Mouse (Mus musculus) right cerebral cortex, postnatal 10 days (tissue): ENCODE data around the gene Orm2.

Experiments
- DNase-seq, 2 experiments: peaks; one replicate each; pipeline ENCODE4 v3.0.0; 2021; ENCODE audit warnings: low spot score in 2 of 2

Orm2 gene

GRCm38 (mm10) chr4:63405683-63406082 lies 43.4 kb downstream of the Orm2 start:
- DNase-seq: no peak

GRCm38 (mm10) chr4:63408247-63408646 lies 46.0 kb downstream of the Orm2 start:
- DNase-seq: peak; percentile 75 to 77

DNA sequence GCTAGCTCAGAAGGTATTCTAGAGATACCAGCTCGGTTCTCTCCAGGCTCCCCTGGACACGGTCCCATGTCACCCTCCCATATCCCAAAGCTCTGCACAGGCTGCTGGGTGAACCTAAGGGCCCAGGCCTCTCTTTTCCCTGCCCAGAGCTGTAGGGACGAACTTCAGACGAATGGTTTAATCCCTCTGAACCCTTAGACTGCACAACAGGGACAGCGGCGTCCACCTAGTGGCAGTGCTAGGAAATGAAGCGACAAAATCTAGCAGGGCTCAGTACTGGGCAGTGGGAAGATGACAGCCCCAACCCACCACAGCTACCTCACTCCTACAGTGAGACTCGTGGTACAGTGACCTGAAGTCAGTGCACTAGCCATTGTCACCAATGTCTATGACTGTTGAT lies 46.4 kb downstream of the Orm2 start:
- peak; percentile 67 to 76 for DNase-seq

- peak in 1 of 2 experiments; percentile 56 for DNase-seq
Measured at GRCm38 (mm10) chr4:63409317-63409907, 47.2 kb downstream of the Orm2 start.

GRCm38 (mm10) chr4:63409908-63410582 lies 47.8 kb downstream of the Orm2 start:
- DNase-seq: peak; percentile 75 to 79

GRCm38 (mm10) chr4:63410583-63410934 lies 48.3 kb downstream of the Orm2 start:
- peak; percentile 96 to 97 for DNase-seq

DNA sequence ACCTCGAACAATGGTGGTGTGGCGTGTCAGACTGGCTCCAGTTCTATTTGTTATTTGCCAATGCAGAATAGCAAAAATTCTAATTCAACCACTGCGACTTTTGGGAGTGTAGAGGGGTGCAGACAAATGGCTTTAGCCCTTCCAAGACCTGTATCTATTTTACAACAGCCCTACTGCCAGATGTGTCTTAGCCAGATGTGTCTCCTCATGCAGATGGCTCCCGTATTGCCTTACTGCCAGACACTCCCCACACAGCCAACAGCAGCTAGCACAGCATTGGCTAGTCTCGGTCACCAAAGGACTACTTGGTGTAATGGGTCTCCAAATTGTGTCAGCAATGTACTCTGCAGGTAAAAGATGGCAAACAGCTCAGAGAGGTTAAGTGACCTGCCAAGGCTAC lies 49.0 kb downstream of the Orm2 start:
- no peak for DNase-seq

DNA sequence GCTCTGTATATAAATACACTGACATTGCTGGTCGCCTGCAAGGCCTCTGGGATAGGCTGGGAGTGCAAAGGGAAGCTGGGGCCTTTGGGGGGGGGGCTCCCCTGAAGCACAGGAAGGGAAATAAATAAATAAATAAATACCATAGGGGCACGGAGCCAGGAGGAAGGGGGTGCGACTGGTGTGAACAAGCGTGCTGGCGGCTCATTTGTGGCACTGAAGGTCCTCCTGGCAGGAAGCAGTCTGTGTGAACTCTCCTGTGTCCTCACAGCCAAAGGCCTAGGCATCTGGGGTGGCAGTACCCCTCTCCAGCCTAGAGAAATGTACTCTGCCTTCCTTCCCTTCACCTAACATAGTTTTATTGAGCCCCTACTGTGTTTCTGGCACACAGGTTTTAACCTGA lies 52.7 kb downstream of the Orm2 start:
- DNase-seq: no peak
